Mouse (Mus musculus) liver, embryonic 13.5 days (tissue): ENCODE data around the gene Zkscan14. TPM values are rescaled to one million over a fixed set of nuclear protein-coding genes. Genes with fewer than 3 reads are reported as not detected.

Experiments
- ATAC-seq: fragments of 200-750 bp; cut with Nextera tagmentation; 2 replicates; pipeline ENCODE4 v1.8.0; 2017; ENCODE audit warnings: low read depth, mild to moderate bottlenecking, moderate number of reproducible peaks, moderate library complexity
- DNase-seq: peaks from one replicate; pipeline ENCODE4 v3.0.0; 2022
- H3K27ac ChIP-seq: fragments of 300-500 bp; sonication (generic); 2 replicates; pipeline ENCODE4 v1.5.1; 2015; ENCODE audit warnings: moderate library complexity, mild to moderate bottlenecking, inconsistent platforms
- H3K27me3 ChIP-seq: fragments of 300-500 bp; sonication (generic); 2 replicates; pipeline ENCODE4 v1.6.1; 2015; ENCODE audit warnings: mild to moderate bottlenecking, inconsistent platforms
- H3K36me3 ChIP-seq: fragments of 300-500 bp; sonication (generic); 2 replicates; pipeline ENCODE4 v1.6.1; 2015; ENCODE audit warnings: mild to moderate bottlenecking, inconsistent platforms
- H3K4me1 ChIP-seq: fragments of 300-500 bp; sonication (generic); replicated peaks from 2 replicates; pipeline ENCODE4 v1.6.1; 2015; ENCODE audit warnings: inconsistent platforms
- H3K4me2 ChIP-seq: fragments of 300-500 bp; sonication (generic); 2 replicates; pipeline ENCODE4 v1.6.1; 2015; ENCODE audit warnings: inconsistent platforms, mild to moderate bottlenecking, moderate library complexity
- H3K4me3 ChIP-seq: fragments of 300-500 bp; sonication (generic); replicated peaks from 2 replicates; pipeline ENCODE4 v1.5.1; 2015; ENCODE audit warnings: mild to moderate bottlenecking, inconsistent platforms
- H3K9ac ChIP-seq: fragments of 300-500 bp; sonication (generic); 2 replicates; pipeline ENCODE4 v1.6.1; 2015; ENCODE audit warnings: mild to moderate bottlenecking, inconsistent platforms
- H3K9me3 ChIP-seq: fragments of 300-500 bp; sonication (generic); replicated peaks from 2 replicates; pipeline ENCODE4 v1.6.1; 2016; ENCODE audit warnings: inconsistent platforms
- WGBS: fragments of 180-500 bp; shearing (Covaris S2); methylation state at CpG from one replicate; pipeline ENCODE4 v1.1.7; 2015; ENCODE audit not compliant: insufficient replicate concordance; 5-methylcytosine and 5-hydroxymethylcytosine counted together
- polyA plus RNA-seq: library from polyadenylated mRNA; unstranded; fragments of >200 nt; fragmentation: Nextera tagmentation; extraction: Ambion mirVana; gene quantifications from 2 replicates; pipeline ENCODE4 v1.2.1, GENCODE M21; 2015

The Zkscan14 gene
- polyA plus RNA-seq, 1 experiment from 2014 or later: 5.9 TPM

DNA sequence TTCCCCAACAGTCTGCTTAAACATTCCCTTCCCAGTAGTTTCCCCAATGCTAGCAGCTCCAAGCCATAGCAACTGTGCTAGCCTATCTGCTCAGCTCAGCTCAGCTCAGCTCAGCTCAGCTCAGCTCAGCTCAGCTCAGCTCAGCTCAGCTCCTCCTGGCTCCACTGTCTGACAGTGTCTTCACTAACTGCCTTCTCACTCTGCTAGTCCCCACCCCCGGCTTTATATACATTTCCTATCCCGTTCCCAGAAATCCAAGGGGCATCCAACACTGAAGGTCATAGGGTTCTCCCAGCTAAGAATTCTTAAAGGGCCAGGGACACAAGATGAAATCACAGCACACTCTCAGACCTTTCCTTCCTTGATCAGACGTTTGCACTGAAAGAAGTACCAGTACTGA, 37.0 kb downstream of the Zkscan14 start:
- WGBS: 57% methylated on average over 3 of the region's 3 CpGs
- ATAC-seq (no peak), DNase-seq (no peak)

DNA sequence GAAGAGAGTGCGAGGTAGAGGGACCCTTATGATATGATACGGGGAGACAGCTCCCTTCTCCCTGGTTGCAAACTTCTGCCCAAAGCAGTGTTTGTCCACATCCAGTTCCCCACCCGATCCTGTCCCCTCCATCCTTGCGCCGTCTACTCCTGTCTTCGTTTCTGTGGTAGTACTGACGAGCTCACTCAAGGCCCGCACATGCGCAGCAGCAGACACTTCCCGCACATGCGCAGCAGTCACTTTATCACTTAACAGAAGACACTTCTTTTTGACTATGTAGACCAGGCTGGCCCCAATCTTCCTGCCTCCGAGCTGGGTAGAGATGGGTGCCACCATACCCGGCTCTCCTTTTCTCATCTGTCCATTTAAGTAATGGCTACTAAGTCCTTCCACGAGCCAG, 40.3 kb downstream of the Zkscan14 start:
- Histone ChIP-seq H3K36me3 (peaks cover 78% of the 10 kb centered on the region), H3K27ac (no peak overlapping the region), H3K4me1 (peaks cover 18% of the 10 kb centered on the region), H3K4me2 (no peak overlapping the region), H3K4me3 (no peak overlapping the region), H3K27me3 (no peaks in the 10 kb centered on the region), H3K9ac (no peak overlapping the region), H3K9me3 (no peaks in the 10 kb centered on the region)
- ATAC-seq (no peak), DNase-seq (no peak)
- 89% methylated on average over 14 of the region's 14 CpGs for WGBS

More for the DNA sequence above, 37.0 kb downstream of the Zkscan14 start:
- Histone ChIP-seq H3K4me2 (peak overlapping the region; percentile 82; the same call in 1 of the 2 replicates), H3K36me3 (peaks cover 55% of the 10 kb centered on the region), H3K9me3 (no peaks in the 10 kb centered on the region), H3K27me3 (no peaks in the 10 kb centered on the region), H3K4me1 (peaks cover 37% of the 10 kb centered on the region), H3K4me3 (no peak overlapping the region), H3K9ac (peak overlapping the region; percentile 99; the same call in 1 of the 2 replicates), H3K27ac (no peak overlapping the region; the same call in 1 of the 2 replicates)

DNA sequence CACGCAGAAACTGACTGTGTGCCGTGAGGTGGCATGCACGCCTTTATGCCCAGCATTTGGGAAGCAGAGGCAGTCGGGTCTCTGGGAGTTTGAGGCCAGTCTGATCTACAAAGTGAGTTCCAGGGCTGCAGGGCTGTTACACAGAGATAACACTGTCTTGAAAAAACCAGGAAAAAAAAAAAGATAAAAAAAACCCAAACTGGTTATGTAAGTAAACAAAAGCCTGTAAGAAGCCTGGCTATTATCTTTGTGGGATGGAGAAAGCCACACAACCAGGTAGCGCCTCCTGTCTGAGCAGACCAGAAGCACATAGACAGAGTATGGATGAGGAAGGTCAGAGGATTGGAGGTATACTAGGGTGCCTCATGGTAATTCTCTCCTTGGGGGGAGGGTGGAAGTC, 49.0 kb downstream of the Zkscan14 start:
- Histone ChIP-seq H3K4me1 (peaks cover 46% of the 10 kb centered on the region), H3K36me3 (peaks cover 90% of the 10 kb centered on the region), H3K9me3 (no peaks in the 10 kb centered on the region), H3K4me3 (no peak overlapping the region), H3K9ac (peak overlapping the region; percentile 17; the same call in 1 of the 2 replicates), H3K27me3 (no peaks in the 10 kb centered on the region), H3K27ac (peak overlapping the region; percentile 75), H3K4me2 (peak overlapping the region; percentile 24; the same call in 1 of the 2 replicates)
- DNase-seq: peak; percentile 40
- WGBS: 46% methylated on average over 5 of the region's 5 CpGs
- ATAC-seq: peak; percentile 60

DNA sequence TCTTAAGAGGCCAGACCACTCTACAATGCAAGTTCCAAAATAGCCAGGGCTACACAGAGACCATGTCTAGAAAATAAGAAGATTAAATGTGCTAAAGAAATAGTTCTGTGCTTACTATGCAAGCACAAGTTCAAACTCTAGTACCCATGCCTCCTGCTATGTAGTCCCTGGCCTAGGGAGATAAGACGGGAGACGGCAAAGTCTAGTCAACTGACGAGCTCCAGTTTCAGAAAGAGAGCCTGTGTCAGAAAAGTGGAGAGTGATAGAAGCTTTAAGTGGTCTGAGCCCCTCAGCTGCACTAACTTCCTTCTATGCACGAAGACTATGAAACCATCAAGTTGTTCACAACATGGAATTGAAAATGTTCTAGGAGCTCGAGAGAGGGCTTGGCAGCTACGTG, 52.4 kb downstream of the Zkscan14 start:
- peak; percentile 29 for DNase-seq
- Histone ChIP-seq H3K4me2 (no peak overlapping the region), H3K9me3 (no peaks in the 10 kb centered on the region), H3K4me3 (no peak overlapping the region), H3K36me3 (peaks cover 100% of the 10 kb centered on the region), H3K27me3 (no peaks in the 10 kb centered on the region), H3K4me1 (peaks cover 46% of the 10 kb centered on the region), H3K27ac (peak overlapping the region; percentile 69), H3K9ac (no peak overlapping the region)
- ATAC-seq: peak; percentile 65
- WGBS: 36% methylated on average over 6 of the region's 6 CpGs

DNA sequence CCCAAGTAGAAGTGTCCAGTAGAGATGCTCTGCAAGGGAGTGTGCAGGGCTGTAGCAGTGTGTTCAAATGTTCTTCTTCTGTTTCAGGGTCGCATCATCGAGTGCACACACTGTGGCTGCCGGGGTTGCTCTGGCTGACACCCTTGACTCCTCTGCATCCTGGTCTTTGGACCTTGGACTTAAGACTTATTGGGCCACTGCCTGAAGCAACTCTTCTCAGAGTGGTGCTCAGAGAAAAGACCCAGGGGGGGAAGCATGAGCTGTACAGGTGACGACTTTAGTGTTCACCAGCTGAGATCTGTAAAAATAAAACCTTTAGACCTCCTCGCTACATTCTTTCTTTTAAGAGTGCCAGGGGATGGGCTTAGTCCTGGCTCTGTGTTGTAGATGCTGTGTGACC, 53.9 kb downstream of the Zkscan14 start:
- H3K9ac ChIP-seq: no peak overlapping the region
- H3K27me3 ChIP-seq: no peaks in the 10 kb centered on the region
- H3K4me2 ChIP-seq: no peak overlapping the region
- peaks cover 42% of the 10 kb centered on the region for H3K4me1 ChIP-seq
- 84% methylated on average over 5 of the region's 5 CpGs for whole genome bisulfite sequencing
- no peak overlapping the region for H3K27ac ChIP-seq
- H3K9me3 ChIP-seq: no peaks in the 10 kb centered on the region
- H3K4me3 ChIP-seq: no peak overlapping the region
- H3K36me3 ChIP-seq: peaks cover 100% of the 10 kb centered on the region
- no peak for ATAC-seq
- DNase-seq: no peak

Other genes with a start within 250 kb of the Zkscan14 start
- gene Smurf1, start 236.0 kb downstream of the Zkscan14 start, polyA plus RNA-seq: 2.0 and 2.1 TPM in 2 replicates
- gene Gm4871, start 169.1 kb downstream of the Zkscan14 start, polyA plus RNA-seq: not detected in 2 replicates
- gene 1700018F24Rik, start 158.9 kb downstream of the Zkscan14 start, polyA plus RNA-seq: not detected in 2 replicates
- gene Arpc1a, start 118.0 kb downstream of the Zkscan14 start, polyA plus RNA-seq: 65.3 and 65.8 TPM in 2 replicates
- 0.05 and 0.06 TPM in 2 replicates for gene Kpna7, start 117.8 kb downstream of the Zkscan14 start, polyA plus RNA-seq
- 158 and 163 TPM in 2 replicates for gene Arpc1b, start 87.7 kb downstream of the Zkscan14 start, polyA plus RNA-seq
- 69.5 and 90.7 TPM in 2 replicates for gene Pdap1, start 61.6 kb downstream of the Zkscan14 start, polyA plus RNA-seq
- 164 and 177 TPM in 2 replicates for gene Bud31, start 61.5 kb downstream of the Zkscan14 start, polyA plus RNA-seq
- gene Ptcd1, start 34.8 kb downstream of the Zkscan14 start, polyA plus RNA-seq: 8.6 and 9.4 TPM in 2 replicates
- 32.4 and 34.7 TPM in 2 replicates for gene Cpsf4, start 34.7 kb downstream of the Zkscan14 start, polyA plus RNA-seq
- gene Atp5j2, start 9.8 kb downstream of the Zkscan14 start, polyA plus RNA-seq: 566 and 569 TPM in 2 replicates
- 3.7 and 4.3 TPM in 2 replicates for gene Zkscan5, start 2.7 kb upstream of the Zkscan14 start, polyA plus RNA-seq
- gene Zfp655, start 29.8 kb upstream of the Zkscan14 start, polyA plus RNA-seq: 18.6 and 21.8 TPM in 2 replicates
- 0.10 and 0.18 TPM in 2 replicates for gene Zscan25, start 78.6 kb upstream of the Zkscan14 start, polyA plus RNA-seq
- gene Cyp3a57, start 143.4 kb upstream of the Zkscan14 start, polyA plus RNA-seq: 0.07 TPM in 1 of 2 replicates, not detected in the other